Mouse (Mus musculus) erythroblast, embryonic 14.5 days (primary cell): ENCODE measurements around the gene Tnpo1.

ENCODE experiments used
- GATA1 ChIP-seq: IDR thresholded peaks from 2 replicates; pipeline ENCODE4 v1.6.1; 2012; ENCODE audit warnings: low read length, inconsistent platforms, mixed read lengths
- TAL1 ChIP-seq: IDR thresholded peaks from 3 replicates; pipeline ENCODE4 v1.6.1; 2012; ENCODE audit warnings: low read length, inconsistent platforms, mixed read lengths

GRCm38 (mm10) chr13:98913196-98913595, 13.0 kb downstream of the Tnpo1 start:
- TF ChIP-seq GATA1 (no peak), TAL1 (no peak)
